Mouse (Mus musculus): ENCODE data around the gene Akap2. TPM values are rescaled to one million over a fixed set of nuclear protein-coding genes. Genes with fewer than 3 reads are reported as not detected.

Gene Akap2
- polyA plus RNA-seq, 1 experiment from 2014 or later, result 48.5 TPM

- ATAC-seq (replicated peaks; ENCODE audit: insufficient number of reproducible peaks, insufficient read depth, low FRiP score, low read depth), result no peak
- no peaks in the 10 kb centered on the region for H3K9me3 ChIP-seq (replicated peaks)
- H3K4me2 ChIP-seq, result no peak overlapping the region
- no peaks in the 10 kb centered on the region for H3K36me3 ChIP-seq
- peaks cover 32% of the 10 kb centered on the region for H3K4me1 ChIP-seq (replicated peaks)
- H3K9ac ChIP-seq, result no peak overlapping the region
- WGBS, result 85% methylated on average over 8 of the region's 8 CpGs
- no peaks in the 10 kb centered on the region for H3K27me3 ChIP-seq
- H3K4me3 ChIP-seq, result no peak overlapping the region
- no peak overlapping the region for H3K27ac ChIP-seq
Measured at GRCm38 (mm10) chr4:57816146-57816545, 98.7 kb downstream of the Akap2 start.

- no peak overlapping the region for H3K4me2 ChIP-seq
- no peaks in the 10 kb centered on the region for H3K36me3 ChIP-seq
- no peak overlapping the region for H3K9ac ChIP-seq
- peak overlapping the region; percentile 59; the same call in 1 of the 2 replicates for H3K27ac ChIP-seq
- H3K27me3 ChIP-seq, result no peaks in the 10 kb centered on the region
- peaks cover 28% of the 10 kb centered on the region for H3K4me1 ChIP-seq (replicated peaks)
- WGBS, result 77% methylated on average over 24 of the region's 24 CpGs
- H3K9me3 ChIP-seq (replicated peaks), result no peaks in the 10 kb centered on the region
- ATAC-seq (replicated peaks; ENCODE audit: insufficient number of reproducible peaks, insufficient read depth, low FRiP score, low read depth), result no peak
- H3K4me3 ChIP-seq, result no peak overlapping the region
Measured at GRCm38 (mm10) chr4:57820839-57821374, 103.5 kb downstream of the Akap2 start.

GRCm38 (mm10) chr4:57821556-57822356, 104.3 kb downstream of the Akap2 start:
- Histone ChIP-seq H3K27ac (peak overlapping the region; percentile 59), H3K9me3 (replicated peaks) (no peaks in the 10 kb centered on the region), H3K36me3 (no peaks in the 10 kb centered on the region), H3K4me3 (no peak overlapping the region), H3K27me3 (no peaks in the 10 kb centered on the region), H3K4me2 (peak overlapping the region; percentile 6), H3K9ac (no peak overlapping the region), H3K4me1 (replicated peaks) (peaks cover 35% of the 10 kb centered on the region)
- no peak for ATAC-seq (replicated peaks; ENCODE audit: insufficient number of reproducible peaks, insufficient read depth, low FRiP score, low read depth)
- WGBS, result 27% methylated on average over 11 of the region's 11 CpGs

DNA sequence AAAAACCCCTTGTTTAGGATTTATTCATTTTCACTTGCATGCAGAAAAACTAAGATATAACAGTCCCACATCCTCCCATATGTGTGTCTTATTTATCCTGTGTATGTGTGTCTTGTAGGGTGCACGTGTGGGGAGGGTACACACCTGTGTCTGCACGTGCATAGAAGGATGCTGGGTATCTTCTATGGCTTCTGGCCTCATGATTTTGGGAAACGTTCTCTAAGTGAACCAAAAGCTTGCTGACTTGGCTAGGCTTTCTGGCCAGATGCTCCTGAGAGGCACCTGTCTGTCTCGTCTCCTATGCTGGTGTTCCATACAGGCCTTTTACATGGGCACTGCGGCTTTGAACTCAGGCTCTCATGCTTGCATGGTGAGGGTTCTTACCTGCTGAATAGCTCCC, 105.2 kb downstream of the Akap2 start:
- Histone ChIP-seq H3K4me1 (replicated peaks) (peaks cover 37% of the 10 kb centered on the region), H3K4me3 (no peak overlapping the region), H3K36me3 (no peaks in the 10 kb centered on the region), H3K9ac (no peak overlapping the region), H3K9me3 (replicated peaks) (no peaks in the 10 kb centered on the region), H3K27me3 (no peaks in the 10 kb centered on the region), H3K4me2 (no peak overlapping the region), H3K27ac (no peak overlapping the region)
- ATAC-seq (replicated peaks; ENCODE audit: insufficient number of reproducible peaks, insufficient read depth, low FRiP score, low read depth), result no peak
- WGBS, result 90% methylated on average over 5 of the region's 5 CpGs

DNA sequence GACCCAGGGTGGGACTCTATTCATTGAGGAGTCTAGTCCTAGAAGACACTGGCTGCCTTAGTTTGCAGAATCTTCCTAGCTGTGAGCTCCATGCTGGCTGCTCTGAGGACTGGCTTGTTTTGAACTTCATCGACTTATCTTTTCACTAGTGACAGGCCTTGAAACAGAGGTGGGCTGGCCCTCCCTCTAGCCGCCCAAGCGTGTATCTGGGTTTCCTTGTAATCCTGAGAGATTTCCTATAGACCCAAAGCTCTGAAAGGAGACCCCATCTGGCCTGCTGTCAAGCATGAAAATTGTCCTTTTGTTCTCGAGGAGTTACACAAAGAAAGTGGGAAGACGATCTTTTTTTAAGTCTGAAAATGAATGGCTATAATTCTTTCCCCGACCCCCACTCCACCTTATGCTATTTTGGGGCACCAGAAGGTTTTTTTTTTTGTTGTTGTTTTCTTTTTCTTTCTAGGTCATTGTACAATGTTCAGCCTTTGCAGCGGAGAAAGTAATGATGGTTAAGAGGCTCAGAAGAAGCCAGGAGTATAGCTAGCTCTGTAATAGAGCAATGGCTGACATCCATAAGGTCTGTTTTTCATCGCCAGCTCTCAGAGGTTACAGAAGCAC, 107.3 kb downstream of the Akap2 start:
- no peak for ATAC-seq (replicated peaks; ENCODE audit: insufficient number of reproducible peaks, insufficient read depth, low FRiP score, low read depth)
- 48% methylated on average over 8 of the region's 8 CpGs for WGBS
- H3K27ac ChIP-seq, result peak overlapping the region; percentile 28; the same call in 1 of the 2 replicates
- H3K4me2 ChIP-seq, result no peak overlapping the region
- H3K27me3 ChIP-seq, result no peaks in the 10 kb centered on the region
- no peaks in the 10 kb centered on the region for H3K9me3 ChIP-seq (replicated peaks)
- H3K4me3 ChIP-seq, result no peak overlapping the region
- no peak overlapping the region for H3K9ac ChIP-seq
- peaks cover 55% of the 10 kb centered on the region for H3K4me1 ChIP-seq (replicated peaks)
- no peaks in the 10 kb centered on the region for H3K36me3 ChIP-seq

DNA sequence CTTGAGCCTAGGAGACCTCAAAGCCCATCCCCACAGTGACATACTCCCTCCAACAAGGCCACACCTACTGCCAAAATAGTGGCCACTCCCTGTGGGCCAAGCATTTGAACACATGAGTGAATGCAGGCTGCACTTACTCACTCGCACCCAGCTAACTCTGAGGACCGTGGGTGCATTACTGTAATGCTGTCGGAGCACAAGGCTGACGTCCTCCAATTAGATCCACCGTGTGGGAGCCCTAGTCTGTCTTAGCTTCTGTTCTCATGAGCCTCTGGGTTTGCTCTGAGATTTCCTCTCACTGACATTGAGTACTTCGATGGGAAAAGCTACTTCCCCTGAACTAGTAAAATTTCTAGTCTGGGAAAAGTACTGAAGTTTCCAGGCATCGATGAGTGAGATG, 108.8 kb downstream of the Akap2 start:
- Histone ChIP-seq H3K9me3 (replicated peaks) (no peaks in the 10 kb centered on the region), H3K4me1 (replicated peaks) (peaks cover 63% of the 10 kb centered on the region), H3K36me3 (no peaks in the 10 kb centered on the region), H3K4me2 (no peak overlapping the region), H3K4me3 (no peak overlapping the region), H3K9ac (no peak overlapping the region), H3K27ac (no peak overlapping the region), H3K27me3 (no peaks in the 10 kb centered on the region)
- WGBS, result 74% methylated on average over 7 of the region's 7 CpGs
- no peak for ATAC-seq (replicated peaks; ENCODE audit: insufficient number of reproducible peaks, insufficient read depth, low FRiP score, low read depth)

- Histone ChIP-seq H3K9me3 (replicated peaks) (no peaks in the 10 kb centered on the region), H3K4me1 (replicated peaks) (peaks cover 70% of the 10 kb centered on the region), H3K27me3 (no peaks in the 10 kb centered on the region), H3K27ac (peak overlapping the region; percentile 45; the same call in 1 of the 2 replicates), H3K9ac (no peak overlapping the region), H3K36me3 (no peaks in the 10 kb centered on the region), H3K4me2 (no peak overlapping the region), H3K4me3 (no peak overlapping the region)
- ATAC-seq (replicated peaks; ENCODE audit: insufficient number of reproducible peaks, insufficient read depth, low FRiP score, low read depth), result 0 out of 2 replicates have a peak, but pooled peaks have one; percentile 33
- WGBS, result 52% methylated on average over 9 of the region's 9 CpGs
Measured at GRCm38 (mm10) chr4:57829131-57829530, 111.7 kb downstream of the Akap2 start.

DNA sequence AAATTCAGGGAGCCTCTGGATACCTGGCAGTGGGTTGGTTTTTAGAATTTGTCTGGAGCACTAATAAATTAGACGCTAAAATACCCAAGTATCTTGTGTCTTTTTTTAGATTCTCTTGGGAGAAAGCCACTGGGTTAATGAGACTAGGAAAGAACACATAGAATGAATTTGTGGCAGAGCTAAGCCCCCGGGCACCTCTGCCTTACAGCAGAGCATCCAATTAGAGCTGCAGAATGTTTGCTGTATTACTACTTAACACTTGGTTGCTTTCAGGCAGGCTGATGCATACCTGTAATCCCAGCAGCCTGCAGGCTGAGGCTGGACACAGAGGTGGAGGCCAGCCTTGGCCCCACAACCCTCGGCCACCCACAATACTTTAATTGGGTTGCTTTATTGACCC, 112.3 kb downstream of the Akap2 start:
- H3K9ac ChIP-seq, result no peak overlapping the region
- no peak overlapping the region for H3K27ac ChIP-seq
- H3K36me3 ChIP-seq, result no peaks in the 10 kb centered on the region
- H3K4me3 ChIP-seq, result no peak overlapping the region
- H3K4me2 ChIP-seq, result no peak overlapping the region
- no peak for ATAC-seq (replicated peaks; ENCODE audit: insufficient number of reproducible peaks, insufficient read depth, low FRiP score, low read depth)
- WGBS, result 60% methylated on average over 3 of the region's 3 CpGs
- H3K9me3 ChIP-seq (replicated peaks), result no peaks in the 10 kb centered on the region
- no peaks in the 10 kb centered on the region for H3K27me3 ChIP-seq
- H3K4me1 ChIP-seq (replicated peaks), result peaks cover 68% of the 10 kb centered on the region

GRCm38 (mm10) chr4:57832318-57832717, 114.9 kb downstream of the Akap2 start:
- Histone ChIP-seq H3K9ac (no peak overlapping the region), H3K4me3 (no peak overlapping the region), H3K4me2 (no peak overlapping the region), H3K27ac (peak overlapping the region; percentile 7; the same call in 1 of the 2 replicates), H3K4me1 (replicated peaks) (peaks cover 67% of the 10 kb centered on the region), H3K36me3 (no peaks in the 10 kb centered on the region), H3K27me3 (no peaks in the 10 kb centered on the region), H3K9me3 (replicated peaks) (no peaks in the 10 kb centered on the region)
- 49% methylated on average over 7 of the region's 7 CpGs for WGBS
- no peak for ATAC-seq (replicated peaks; ENCODE audit: insufficient number of reproducible peaks, insufficient read depth, low FRiP score, low read depth)

DNA sequence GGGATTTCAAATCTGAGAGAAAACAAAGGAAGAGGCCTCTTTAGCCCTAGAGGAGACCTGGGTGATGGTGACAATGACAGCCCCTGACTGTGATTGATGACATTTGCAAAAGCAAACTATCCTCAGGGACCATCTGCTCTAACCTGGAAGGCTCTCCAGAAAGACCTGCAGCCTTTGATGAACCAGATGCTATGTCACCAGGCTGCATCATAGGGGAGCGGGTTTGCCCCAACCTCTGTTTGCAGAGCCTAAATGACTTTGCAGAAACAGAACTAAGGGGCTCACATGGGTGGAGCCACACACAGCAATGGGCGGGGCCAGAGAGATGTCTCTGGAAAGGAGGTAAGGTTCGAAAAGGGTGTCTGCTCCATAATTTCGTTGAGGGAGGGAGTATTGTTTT, 115.6 kb downstream of the Akap2 start:
- Histone ChIP-seq H3K4me1 (replicated peaks) (peaks cover 65% of the 10 kb centered on the region), H3K27ac (peak overlapping the region; percentile 7; the same call in 1 of the 2 replicates), H3K4me2 (no peak overlapping the region), H3K27me3 (no peaks in the 10 kb centered on the region), H3K4me3 (no peak overlapping the region), H3K9ac (no peak overlapping the region), H3K9me3 (replicated peaks) (no peaks in the 10 kb centered on the region), H3K36me3 (no peaks in the 10 kb centered on the region)
- no peak for ATAC-seq (replicated peaks; ENCODE audit: insufficient number of reproducible peaks, insufficient read depth, low FRiP score, low read depth)
- WGBS, result 65% methylated on average over 4 of the region's 4 CpGs

GRCm38 (mm10) chr4:57834141-57834540, 116.7 kb downstream of the Akap2 start:
- Histone ChIP-seq H3K4me3 (no peak overlapping the region), H3K4me1 (replicated peaks) (peaks cover 57% of the 10 kb centered on the region), H3K36me3 (no peaks in the 10 kb centered on the region), H3K27ac (0 out of 2 replicates have a peak overlapping the region, but pooled peaks have one; percentile 27), H3K27me3 (no peaks in the 10 kb centered on the region), H3K9ac (no peak overlapping the region), H3K4me2 (no peak overlapping the region), H3K9me3 (replicated peaks) (no peaks in the 10 kb centered on the region)
- 40% methylated on average over 4 of the region's 4 CpGs for WGBS
- peak; percentile 48; the same call in 1 of the 2 replicates for ATAC-seq (replicated peaks; ENCODE audit: insufficient number of reproducible peaks, insufficient read depth, low FRiP score, low read depth)
